Mouse (Mus musculus) liver (tissue): Measurements from ENCODE around the gene Gpr132.

Experiments used
- DNase-seq: peaks from one replicate; pipeline ENCODE4 v3.0.0-alpha.2; 2020; ENCODE audit warnings: mixed read lengths

Gpr132 gene

DNA sequence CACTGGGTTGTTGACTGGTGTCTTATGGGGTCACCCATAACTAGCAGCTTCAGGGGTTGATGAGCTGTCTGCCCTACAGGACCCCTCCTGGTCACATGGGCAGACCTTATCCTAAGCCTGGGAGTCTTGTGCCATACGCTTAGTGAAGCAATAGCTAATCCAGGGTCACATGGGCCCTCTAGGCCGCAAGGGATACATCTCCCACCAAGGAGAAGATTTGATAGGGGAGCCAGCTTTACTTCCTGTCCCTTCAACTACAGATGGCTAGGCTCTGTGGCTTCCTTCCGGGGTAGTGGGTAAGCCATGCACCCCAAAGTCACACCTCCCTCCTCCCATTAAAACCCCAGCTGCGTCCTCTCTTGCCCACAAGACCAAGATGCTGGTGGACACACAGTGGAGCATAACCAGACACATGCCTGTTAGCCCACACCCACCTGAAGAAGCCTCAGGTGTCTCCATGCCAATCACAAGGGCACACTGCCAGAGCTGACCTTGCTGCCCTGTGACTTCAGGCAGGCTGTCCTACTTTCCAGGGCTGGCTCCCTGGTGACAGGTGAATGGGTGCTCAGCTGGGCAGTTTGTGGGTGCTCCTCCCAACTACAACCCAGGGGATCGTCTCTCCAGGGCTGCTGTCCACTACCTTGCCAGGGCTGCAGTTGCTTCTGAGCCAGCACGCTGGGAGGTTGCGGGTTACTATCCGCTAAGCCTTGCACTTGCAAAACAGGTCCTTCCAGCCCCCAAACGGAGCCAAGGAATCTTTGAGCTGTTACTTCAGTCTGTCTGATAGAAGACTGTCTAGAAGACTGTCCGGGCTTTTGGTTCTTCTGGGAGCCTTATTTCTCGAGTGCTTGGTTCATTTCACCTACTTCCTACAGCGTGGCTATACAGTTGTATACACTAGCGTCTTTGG lies at the start of gene Gpr132:
Gpr132 (minus strand) TSS at position 51 of the 910 bp plus-strand sequence.
- DNase-seq, result no peak

DNA sequence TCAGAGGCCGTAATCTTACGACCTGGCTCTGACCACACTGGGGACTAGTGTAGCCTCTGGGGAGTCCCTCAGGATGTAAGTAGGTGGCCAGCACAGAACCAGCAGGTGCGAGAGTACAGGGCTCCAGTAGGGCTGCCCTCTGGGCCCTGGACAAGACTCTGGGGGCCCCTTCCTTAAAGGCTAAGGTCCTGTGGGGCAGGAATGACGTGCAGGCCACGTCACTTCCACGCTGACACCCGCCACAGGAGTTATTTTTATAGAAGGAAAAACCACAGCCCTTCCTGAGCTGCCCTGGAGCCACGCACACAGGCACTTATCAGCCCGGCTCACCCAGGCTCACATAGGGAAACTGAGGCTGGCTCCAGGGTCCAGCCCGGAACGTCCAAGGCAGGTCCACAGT lies 49.5 kb upstream of the Gpr132 start:
- DNase-seq, result no peak

DNA sequence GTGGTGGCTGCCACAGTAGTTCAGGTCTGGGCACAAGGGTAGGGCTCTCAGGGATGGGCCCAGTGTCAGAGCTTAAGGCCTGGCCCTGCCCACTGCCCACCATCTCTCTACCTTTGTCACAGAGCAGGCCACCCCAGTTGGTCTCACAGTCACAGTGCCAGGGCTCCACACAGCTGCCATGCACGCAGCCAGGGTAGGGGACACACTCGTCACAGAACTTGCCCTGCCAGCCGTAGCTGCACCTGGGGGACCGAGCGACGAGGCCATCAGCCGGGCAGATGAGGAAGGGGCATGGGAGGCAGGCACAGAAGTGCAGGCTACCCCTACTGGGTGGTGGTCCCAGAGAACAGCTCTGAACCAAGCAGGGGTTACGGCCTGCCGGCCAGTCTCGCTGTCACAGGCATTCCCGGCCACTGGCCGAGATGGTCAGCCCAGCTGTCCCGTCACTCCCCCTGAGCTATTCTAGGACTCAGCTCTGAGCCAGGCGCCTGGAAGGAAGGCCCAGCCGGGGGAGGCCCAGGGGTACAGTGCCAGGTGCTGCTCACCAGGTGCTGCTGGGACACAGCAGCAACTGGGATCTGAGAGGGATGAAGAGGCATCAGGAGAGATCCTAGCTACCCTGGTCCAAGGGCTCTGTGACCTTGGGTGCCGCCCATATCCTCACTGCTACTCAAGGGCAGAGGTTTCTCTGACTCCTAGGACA lies 48.8 kb upstream of the Gpr132 start:
- DNase-seq, result no peak

DNA sequence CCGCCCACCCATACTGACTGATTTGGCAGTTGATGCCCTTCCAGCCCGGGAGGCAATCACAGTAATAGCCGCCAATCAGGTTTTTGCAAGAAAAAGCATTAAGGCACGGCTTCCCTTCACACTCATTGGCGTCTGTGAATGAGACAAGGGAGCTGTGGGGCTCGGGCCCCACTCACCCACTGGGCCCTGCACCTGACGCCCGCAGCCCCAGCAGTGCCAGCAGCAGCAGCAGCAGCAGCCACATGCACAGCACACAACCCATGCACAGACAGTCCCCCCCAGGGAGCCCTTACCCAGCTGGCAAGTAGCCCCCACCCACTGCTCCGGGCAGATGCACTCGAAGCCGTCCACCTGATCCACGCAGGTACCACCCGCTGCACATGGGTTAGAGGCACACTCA lies 47.6 kb upstream of the Gpr132 start:
- DNase-seq, result no peak

DNA sequence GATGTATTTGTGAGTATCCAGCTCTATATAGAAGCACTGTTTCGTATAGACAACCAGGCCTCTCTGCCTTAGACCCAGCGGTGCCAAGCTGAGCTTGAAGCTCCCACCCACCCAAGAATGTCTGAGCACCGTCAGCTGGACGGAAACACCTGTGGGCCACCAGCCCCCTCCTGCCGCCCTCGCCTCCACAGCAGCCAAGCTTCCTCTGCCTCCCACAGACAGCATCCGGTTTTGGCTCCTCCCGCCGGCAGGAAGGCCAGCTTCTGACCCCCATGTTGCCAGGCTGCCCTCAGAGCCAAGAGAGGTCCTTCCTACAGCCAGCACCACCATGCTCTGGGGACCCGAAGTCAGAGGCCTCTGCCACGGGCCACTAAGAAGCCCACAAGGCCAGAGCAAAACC lies 46.5 kb upstream of the Gpr132 start:
- DNase-seq, result no peak

DNA sequence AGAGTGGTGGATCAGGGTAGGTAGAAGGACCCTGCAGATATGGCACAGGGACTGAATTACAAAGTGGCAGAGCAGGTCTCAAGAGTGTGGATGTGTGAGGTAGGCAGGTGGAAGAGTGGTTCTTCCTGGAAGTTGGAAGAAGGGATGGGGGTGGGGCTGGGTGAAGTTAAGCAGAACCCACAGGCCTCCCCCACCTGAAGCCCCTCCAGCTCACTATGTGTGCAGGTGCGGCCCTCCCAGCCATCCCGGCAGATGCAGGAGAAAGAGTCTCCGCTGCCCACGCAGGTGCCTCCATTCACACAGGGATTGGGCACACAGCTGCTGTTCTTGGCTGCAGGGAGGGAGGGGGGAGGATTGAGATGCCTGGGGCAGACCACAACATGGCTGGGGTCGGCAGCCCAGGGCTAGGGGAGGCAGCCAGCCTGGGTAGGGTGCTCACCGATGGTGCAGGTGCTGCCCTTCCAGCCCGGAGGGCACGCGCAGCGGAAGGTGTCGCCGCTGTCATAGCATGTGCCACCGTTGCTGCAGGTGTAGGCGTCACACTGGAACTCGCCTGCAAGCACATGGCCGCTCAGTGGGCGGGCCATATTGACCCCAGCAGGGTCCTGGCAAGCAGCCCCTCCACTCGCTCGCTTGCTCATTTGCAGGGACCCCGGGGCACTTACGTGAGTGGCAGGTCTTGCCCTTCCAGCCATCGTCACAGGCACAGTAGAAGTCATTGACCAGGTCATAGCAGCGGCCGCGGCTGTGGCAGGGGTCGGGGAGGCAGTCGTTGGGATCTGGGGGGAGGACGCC lies 45.1 kb upstream of the Gpr132 start:
- no peak for DNase-seq

DNA sequence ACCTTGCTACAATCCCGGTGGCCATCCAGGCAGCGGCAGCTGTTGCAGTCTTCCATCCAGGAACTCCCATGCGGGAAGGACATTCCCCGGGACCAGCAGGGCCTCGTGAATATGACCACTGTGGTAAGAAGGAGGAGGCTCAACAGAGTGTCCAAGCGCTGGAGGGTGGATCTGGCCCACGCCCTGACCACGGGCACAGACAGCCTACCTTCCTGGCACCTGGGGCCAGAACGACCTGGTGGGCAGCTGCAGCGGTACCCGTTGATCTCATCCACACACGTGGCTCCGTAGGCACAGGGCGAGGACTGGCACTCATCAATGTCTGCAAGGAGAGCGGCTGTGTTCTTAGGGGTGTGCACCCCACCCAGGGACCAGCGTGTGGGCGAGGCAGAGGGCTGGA lies 43.7 kb upstream of the Gpr132 start:
- no peak for DNase-seq

DNA sequence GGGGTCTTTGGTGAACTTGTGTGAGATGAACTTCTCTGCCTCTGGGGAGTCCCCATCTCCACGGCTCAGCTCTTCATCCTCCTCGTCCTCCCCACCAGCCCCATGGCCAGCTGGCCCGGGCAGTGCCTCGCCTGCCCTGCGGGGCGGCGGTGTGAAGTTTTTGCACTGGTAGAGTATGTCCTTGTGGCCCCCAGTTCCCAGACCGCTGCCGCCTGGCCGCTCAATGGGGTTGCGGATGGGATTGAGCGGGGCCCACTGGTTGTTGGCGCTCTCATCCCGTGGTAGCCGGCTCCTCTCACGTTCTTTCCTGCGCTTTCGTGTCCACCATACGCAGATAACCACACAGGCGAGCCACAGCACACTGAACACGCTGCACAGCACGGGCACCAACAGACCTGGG lies 41.0 kb upstream of the Gpr132 start:
- no peak for DNase-seq

DNA sequence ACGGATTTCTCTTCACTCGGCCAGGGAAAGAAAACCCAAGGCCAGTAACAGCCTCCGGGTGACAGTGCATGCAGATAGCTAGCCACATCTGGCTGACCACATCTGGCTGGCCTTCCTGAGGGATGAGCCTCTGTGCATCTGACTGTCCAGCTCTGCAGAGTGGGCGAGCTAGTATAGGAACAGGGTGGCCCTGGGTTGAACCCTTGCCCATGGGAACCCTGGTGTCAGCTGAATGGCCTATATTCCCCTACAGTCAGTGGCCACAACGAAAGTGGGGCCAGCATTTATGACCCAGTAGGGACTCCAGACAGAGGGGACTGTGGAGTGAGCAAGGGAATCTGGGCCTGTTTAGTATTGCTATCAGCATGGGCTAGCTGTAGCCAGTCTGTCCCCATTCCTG lies 37.0 kb upstream of the Gpr132 start:
- no peak for DNase-seq

DNA sequence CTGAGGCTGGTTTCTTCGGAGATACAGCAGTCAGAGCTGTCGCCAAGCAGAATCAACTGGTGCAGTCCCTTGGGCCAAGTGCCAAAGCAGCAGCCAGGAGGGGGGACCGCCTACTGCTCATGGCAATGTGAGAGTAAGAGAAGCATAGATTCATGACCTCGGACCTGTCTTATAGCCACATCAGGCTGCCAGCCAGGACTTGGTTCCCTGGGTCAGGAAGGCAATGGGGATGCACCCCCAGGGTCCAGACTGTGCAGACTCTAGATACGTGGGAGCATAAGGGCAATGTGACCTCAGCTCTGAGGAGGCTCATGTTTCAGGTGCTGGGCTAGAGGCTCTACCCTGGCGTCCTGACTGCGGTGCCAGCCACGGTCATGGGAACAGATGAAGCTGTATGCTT lies 35.9 kb upstream of the Gpr132 start:
- DNase-seq, result no peak

DNA sequence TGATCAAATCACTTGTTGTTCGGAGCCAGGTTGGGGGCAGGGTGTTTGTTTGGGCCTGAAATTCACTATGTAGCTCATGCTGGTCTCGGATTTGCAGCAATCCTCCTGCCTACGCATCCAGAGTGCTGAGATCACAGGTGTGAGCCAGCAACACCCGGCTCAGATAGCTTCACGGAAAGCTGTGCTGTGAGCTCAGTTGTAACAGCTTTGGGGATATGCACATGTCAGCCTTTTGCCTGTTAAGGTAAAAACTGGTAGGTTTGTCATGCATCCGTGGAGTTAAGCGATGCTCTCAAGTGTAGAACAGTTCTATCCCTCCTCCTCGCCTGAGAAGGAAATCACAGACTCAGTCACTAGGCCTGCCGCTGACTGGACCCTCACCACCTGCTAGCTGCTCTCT lies 32.6 kb upstream of the Gpr132 start:
- DNase-seq, result no peak

DNA sequence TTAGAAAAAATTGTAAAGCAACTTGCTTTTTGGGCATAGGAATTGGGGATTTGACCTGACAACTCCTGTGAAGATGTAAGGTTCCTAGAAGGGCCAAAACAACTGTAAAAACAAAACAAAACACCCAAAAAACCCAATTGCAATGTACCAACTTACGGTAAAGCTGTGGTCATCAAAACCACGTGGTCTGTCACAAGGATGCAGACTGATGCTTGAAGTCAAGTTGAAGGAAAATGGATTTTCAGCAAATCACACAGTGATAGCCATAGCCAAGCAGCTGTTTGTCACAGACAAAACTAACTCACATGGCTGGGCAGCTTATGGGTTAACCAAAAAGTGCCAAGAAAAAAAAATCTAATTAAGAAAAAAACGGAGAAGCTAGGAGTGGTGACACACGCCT lies 30.9 kb upstream of the Gpr132 start:
- DNase-seq, result no peak

DNA sequence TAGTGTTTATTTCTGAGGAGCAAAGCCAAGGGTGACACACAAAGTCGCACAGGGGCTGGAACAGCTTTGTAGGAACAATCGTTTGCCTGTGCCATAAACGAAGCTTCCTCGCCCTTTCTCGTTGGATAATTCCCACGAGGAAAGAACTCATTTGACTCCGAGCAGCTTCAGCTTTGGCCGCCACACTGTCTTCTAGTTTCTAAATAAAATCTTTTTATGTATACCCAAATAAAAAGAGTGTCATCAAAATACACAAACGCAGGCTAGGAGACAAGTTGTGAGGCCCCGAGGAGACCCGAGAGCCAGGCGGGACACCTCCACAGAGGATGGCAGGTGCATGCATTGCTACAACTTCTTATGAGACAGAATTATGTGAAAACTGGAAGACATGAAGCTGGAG lies 30.3 kb upstream of the Gpr132 start:
- no peak for DNase-seq

DNA sequence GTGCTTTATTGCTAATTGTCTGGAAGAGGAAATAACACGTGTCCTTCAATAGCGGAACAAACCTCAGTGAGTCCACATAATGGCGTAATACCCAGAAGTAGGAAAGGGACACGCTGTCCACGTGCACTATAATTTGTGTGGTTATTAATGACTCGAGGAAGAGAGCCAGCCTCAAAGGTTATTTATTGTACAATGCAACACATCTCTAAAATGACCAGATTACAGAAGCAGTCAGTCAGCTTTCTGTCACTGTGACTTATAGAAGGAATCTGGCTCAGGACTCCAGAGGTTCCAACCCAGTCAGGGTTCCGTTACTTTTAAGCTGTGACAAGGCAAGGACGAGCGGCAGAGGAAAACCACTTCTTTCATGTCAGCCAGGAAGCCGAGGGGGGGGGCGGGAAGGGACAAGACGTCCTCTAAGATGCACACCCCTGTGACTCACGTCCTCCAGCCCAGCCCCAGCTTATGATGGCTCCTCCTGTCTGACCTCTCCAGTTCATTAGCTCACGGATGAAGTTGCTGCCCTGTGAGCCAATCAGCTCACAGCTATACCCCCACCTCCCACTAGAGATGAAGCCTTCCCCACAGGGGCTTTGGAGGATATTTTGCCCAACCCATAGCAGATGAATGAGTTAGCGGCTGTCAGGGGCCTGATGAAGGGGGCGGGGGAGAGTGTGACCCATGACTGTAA lies 29.6 kb upstream of the Gpr132 start:
- DNase-seq, result peak; percentile 29

DNA sequence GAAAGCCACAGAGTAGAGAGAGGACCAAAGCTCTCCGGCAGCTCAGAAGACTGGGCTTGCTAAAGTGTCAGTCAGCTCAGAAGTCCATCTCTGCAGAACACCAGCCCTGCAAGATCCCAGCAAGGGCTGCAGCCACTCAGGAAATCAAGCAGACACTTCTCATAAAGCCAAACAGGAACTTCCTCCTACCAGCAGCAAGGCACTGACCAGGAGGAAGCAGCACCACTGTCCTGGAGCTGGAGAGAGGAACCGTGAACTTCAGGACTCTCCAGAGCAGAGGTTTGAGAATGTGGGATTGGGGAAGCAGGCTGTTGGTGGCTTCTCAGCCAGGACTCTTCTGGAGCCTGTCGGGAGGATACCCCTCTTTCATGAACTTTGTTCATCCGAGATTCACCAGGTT lies 26.9 kb upstream of the Gpr132 start:
- DNase-seq, result no peak

DNA sequence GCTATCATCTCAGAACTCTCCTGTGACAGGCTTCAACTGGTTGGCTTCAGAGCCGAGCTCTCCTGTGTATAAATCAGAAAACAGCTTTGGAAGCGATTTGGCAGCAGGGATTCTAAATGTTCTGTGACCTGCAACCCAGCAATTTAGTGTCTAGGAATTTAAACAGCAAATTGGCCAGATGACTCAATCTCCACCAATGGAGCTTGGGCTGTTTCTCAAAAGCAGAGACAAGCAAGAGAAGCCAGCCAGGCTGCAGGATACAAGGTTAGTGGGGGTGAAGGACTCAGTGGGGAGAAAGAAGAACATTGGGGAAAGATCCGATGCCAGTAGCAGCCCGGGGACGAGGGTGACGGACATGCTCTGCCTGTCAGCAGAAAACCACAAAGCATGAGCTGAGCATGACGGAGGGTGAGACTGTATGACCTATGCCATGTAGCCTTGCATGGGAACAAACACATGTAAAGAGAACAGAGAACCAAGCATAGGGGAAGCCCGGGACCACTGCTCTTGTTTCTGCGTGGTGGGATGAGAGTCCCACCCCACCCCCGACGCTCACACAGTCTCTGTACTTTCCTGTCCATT lies 26.4 kb upstream of the Gpr132 start:
- DNase-seq, result no peak

DNA sequence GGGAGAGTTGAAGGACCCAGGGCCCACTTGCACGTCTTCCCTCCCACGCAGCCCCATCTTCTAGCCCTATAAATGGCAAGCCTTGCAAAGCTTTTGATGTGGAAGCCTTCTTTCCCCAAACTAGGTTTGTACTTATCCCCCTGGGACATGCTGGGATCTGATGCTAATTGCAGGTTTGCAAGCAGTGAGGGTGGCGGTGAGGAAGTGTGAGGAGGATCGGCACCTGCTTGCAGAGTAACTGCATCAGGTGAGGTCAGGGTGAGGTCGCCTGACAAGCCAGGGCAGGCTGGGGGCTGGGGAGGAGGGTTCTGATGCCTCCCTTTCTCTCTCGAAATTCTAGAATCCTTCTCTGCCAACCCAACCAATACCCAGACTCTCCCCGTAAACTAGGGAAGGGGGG lies 17.4 kb upstream of the Gpr132 start:
- DNase-seq, result no peak

DNA sequence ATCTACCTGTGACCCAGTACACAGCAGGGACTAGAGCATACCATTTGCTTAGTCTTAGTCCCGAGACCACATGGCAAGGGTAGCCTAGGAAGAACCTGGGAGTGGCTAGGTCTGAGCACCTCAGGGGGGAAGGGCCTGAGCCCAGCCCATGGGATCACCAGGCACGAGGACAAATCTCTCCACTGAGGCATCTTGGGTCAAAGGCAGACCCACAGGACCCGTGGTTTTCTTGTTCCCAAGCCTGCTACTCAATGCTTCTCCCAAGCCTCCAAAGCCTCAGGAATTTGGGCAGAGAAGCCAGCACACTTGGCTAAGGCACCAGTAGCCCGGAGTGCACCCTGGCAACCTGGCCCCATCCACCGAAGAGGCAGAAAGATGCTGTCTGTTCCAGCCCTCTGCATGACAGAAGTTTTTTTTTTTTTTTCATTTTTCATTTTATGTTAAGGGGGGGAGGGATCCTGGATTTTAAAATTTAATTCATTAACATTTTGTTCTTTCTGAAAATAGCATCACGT lies 13.3 kb upstream of the Gpr132 start:
- no peak for DNase-seq

DNA sequence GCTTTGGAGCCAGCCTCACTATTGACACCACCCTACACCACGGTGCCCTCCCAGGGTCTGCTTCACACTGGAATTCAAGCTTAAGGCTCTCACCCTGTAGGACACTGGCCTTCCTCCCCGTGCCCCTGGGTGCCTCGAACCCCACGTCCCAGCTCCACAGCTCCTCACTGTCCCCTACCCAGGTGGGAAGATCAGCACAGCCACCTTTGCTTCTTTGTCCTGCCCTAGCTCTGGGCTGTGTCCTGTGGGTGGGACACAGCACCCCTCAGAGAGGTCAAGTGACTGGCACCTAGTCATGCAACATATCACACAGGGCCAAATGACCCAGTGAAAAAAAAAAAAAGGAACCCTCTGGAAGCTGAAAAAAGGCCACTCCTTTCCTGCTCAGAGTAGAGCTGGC lies 12.6 kb upstream of the Gpr132 start:
- no peak for DNase-seq

DNA sequence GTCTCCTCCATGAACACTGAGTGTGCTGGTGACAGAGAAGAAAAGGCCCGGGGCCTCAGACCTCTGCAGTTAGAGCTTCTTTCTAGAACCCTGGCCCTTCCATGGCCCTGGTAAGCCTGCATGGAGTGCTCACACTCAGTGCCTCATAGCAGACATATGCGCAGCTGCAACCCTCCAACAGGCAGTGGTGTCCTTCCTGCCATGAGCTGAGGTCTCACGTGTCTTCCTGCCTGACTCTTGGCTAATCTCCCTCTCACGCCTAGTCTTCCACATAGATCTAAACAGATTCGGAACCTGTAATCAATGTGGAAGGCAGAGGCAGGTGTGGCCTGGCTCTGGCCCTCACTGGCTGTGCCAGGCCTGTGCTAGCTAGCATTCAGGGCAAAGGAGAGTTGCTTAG lies 11.7 kb upstream of the Gpr132 start:
- no peak for DNase-seq

DNA sequence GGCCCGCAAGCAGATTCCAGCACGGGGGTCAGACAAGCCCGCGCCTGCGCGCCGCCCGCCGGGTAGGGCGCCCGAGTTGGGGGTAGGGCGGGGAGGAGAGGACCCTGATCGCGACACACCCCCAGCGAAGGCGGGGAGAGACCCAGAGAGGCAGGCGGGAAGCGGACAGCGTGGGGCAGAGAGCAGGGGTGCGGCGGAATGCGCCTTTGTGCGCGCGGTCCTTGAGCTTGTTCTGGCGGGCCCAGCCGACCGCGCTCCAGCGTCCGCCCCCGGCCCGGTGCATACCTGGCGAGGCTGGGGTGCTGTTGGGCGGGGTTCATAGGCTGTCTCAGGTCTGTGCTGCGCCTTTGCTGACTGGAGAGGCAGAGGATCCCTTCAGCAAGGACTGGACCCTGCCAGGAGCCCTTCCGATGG lies 9.6 kb upstream of the Gpr132 start:
- peak; percentile 28 for DNase-seq

DNA sequence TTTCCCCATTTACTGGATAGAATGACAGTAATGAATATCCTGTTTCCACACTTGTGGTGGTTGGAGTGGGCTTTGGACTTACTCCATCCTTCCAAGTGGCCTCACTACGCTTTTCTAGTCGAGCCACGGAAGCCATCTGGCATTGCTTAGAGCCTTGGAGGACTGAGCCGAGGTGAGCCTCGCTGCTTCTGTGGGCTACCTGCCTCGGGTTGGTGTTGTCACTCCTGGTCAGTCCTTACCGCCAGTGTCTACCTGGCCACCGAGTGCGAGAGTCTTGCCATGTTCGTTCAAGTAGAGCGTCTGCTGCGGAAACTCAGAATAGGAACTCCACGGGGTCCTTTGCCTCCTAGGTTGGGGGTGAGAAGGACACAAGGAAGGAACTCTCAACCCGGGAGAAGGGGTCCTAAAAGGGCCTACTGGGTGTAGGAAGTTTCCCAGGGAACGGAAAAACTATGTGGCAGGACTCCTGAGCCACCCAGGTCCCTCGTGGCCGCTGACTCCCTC lies 9.1 kb upstream of the Gpr132 start:
- no peak for DNase-seq
